Mouse (Mus musculus) urinary bladder, adult 18-20 months (tissue): ENCODE measurements around the gene Hoxa4.

Experiments used
- DNase-seq, 2 experiments: peaks; one replicate each; pipeline ENCODE4 v3.0.0; 2022; ENCODE audit warnings: low spot score in 2 of 2, mixed read lengths in 2 of 2

The Hoxa4 gene

GRCm38 (mm10) chr6:52182030-52182429, 9.5 kb downstream of the Hoxa4 start:
- no peak for DNase-seq

GRCm38 (mm10) chr6:52180726-52181125, 10.8 kb downstream of the Hoxa4 start:
- no peak for DNase-seq

- DNase-seq: no peak
Observed at GRCm38 (mm10) chr6:52180213-52180710, 11.3 kb downstream of the Hoxa4 start.

- DNase-seq: no peak
Observed at GRCm38 (mm10) chr6:52179690-52180089, 11.9 kb downstream of the Hoxa4 start.

GRCm38 (mm10) chr6:52178918-52179665, 12.5 kb downstream of the Hoxa4 start:
- DNase-seq: no peak

- no peak for DNase-seq
Observed at GRCm38 (mm10) chr6:52177806-52178205, 13.7 kb downstream of the Hoxa4 start.

- no peak for DNase-seq
Observed at GRCm38 (mm10) chr6:52177061-52177735, 14.4 kb downstream of the Hoxa4 start, which contains the start of gene 5730596B20Rik. Gene 5730596B20Rik (plus strand): TSS chr6:52177498.

- DNase-seq: no peak
Observed at GRCm38 (mm10) chr6:52176391-52176790, 15.2 kb downstream of the Hoxa4 start.

GRCm38 (mm10) chr6:52175864-52176263, 15.7 kb downstream of the Hoxa4 start:
- no peak for DNase-seq

GRCm38 (mm10) chr6:52174968-52175751, 16.4 kb downstream of the Hoxa4 start:
- DNase-seq: no peak

GRCm38 (mm10) chr6:52173648-52174047, 17.9 kb downstream of the Hoxa4 start:
- no peak for DNase-seq

- DNase-seq: peak; percentile 52 to 57
Observed at GRCm38 (mm10) chr6:52172501-52172900, 19.1 kb downstream of the Hoxa4 start.

- no peak for DNase-seq
Observed at GRCm38 (mm10) chr6:52171938-52172337, 19.6 kb downstream of the Hoxa4 start.

GRCm38 (mm10) chr6:52171331-52171730, 20.2 kb downstream of the Hoxa4 start:
- DNase-seq: no peak

- DNase-seq: no peak
Observed at GRCm38 (mm10) chr6:52170898-52171223, 20.7 kb downstream of the Hoxa4 start.

GRCm38 (mm10) chr6:52170166-52170897, 21.2 kb downstream of the Hoxa4 start:
- no peak for DNase-seq

- DNase-seq: no peak
Observed at GRCm38 (mm10) chr6:52169499-52170165, 21.9 kb downstream of the Hoxa4 start.

- no peak for DNase-seq
Observed at GRCm38 (mm10) chr6:52168191-52169055, 23.1 kb downstream of the Hoxa4 start.

GRCm38 (mm10) chr6:52167736-52168161, 23.8 kb downstream of the Hoxa4 start:
- DNase-seq: no peak

GRCm38 (mm10) chr6:52167176-52167575, 24.4 kb downstream of the Hoxa4 start:
- DNase-seq: no peak
